ENCODE assay signal across 8 mouse cellular contexts in genomic region chr12:65172021-65172951, GRCm38 (mm10). TPM values are rescaled to one million over a fixed set of nuclear protein-coding genes. Genes with fewer than 3 reads are reported as not detected.
DNase-seq lines count a peak whose midpoint lies in the region; ATAC-seq and TF ChIP-seq lines count a peak whose summit lies in the region.

Gene Mis18bp1, minus strand, starts transcription at chr12:65172604.

- H3K27ac ChIP-seq in cortical plate, adult 2 months (ENCODE audit: insufficient read depth, low read length) = peak within 1 kb of the TSS; percentile 4; the same call in 1 of the 2 replicates

- H3K4me3 ChIP-seq in cortical plate, adult 2 months (ENCODE audit: insufficient read depth, low read length) = peak within 1 kb of the TSS; percentile 31
- H3K4me3 ChIP-seq in megakaryocyte, embryonic 14.5 days (replicated peaks) = peak within 1 kb of the TSS; percentile 99

- peak; percentile 92 for ATAC-seq in activated CD4-positive, CD25-positive, alpha-beta regulatory T cell, adult 4 months

- no peak for TF ChIP-seq POLR2A in cortical plate, adult 2 months (IDR thresholded peaks at IDR 0.05; ENCODE audit: extremely low read depth, insufficient read depth, low read length)

- no peaks in the 10 kb centered on the region for H3K9me3 ChIP-seq in megakaryocyte, embryonic 14.5 days

- no peak for TF ChIP-seq CTCF in cortical plate, adult 2 months (IDR thresholded peaks at IDR 0.05; ENCODE audit: extremely low read depth, insufficient read depth, low read length)

- H3K36me3 ChIP-seq in megakaryocyte, embryonic 14.5 days (replicated peaks; ENCODE audit: low read length) = peaks cover 5% of the 10 kb centered on the region

- DNase-seq in gastrocnemius, adult 8-10 months (ENCODE audit: low spot score in 2 of 2) = peak; percentile 90 to 91
- peak; percentile 70 for DNase-seq in hindlimb bud, embryonic 11.5 days (ENCODE audit: extremely low spot score, low read depth, low spot score)
- DNase-seq in left cerebral cortex, adult 8-10 months (ENCODE audit: low spot score in 2 of 2) = peak; percentile 91 to 94
- peak; percentile 97 for DNase-seq in right cerebral cortex, postnatal 10 days (ENCODE audit: low spot score in 2 of 2)
- peak; percentile 86 for DNase-seq in urinary bladder, postnatal 25 days (ENCODE audit: low spot score)

- no peaks in the 10 kb centered on the region for H3K27me3 ChIP-seq in megakaryocyte, embryonic 14.5 days (replicated peaks)

- H3K4me1 ChIP-seq in cortical plate, adult 2 months (ENCODE audit: control insufficient read depth, insufficient read depth, low read length) = no peaks in the 10 kb centered on the region
- H3K4me1 ChIP-seq in megakaryocyte, embryonic 14.5 days = peaks cover 28% of the 10 kb centered on the region

RNA-seq across cellular contexts. Expression of gene Mis18bp1, which starts in this region (rescaled TPM):
- polyA plus RNA-seq in activated CD4-positive, CD25-positive, alpha-beta regulatory T cell, adult 4 months (2017; shearing (Covaris generic)) = 10 to 100 TPM; 10.8 to 12.4 TPM
- polyA plus RNA-seq in cortical plate, adult 2 months (2012; rRNA removed) = 0.28 and 0.56 TPM in 2 replicates
- total RNA-seq in gastrocnemius, adult 8-10 months (2022) = not detected
- under 1 TPM; 0.16 to 0.42 (median 0.33) TPM for total RNA-seq in left cerebral cortex, adult 8-10 months (2022)
- 1.4 TPM in 1 of 2 replicates, not detected in the other for polyA plus RNA-seq in megakaryocyte, embryonic 14.5 days (2012; ENCODE audit: insufficient read depth, low replicate concordance)

Comparison
In these comparisons a context has a peak if more than half of its experiments do, and no peak if none do; other contexts are left out.
1. Peak in every context shown above with its lines: DNase-seq, ATAC-seq, H3K4me3 ChIP-seq and H3K27ac ChIP-seq.
2. Peak in DNase-seq in gastrocnemius, adult 8-10 months; RNA of the gene not detected or under 1 TPM.
3. Peak in DNase-seq in left cerebral cortex, adult 8-10 months; RNA of the gene not detected or under 1 TPM.